9 mouse cellular contexts compared by ENCODE assay signal in genomic region chr4:97647700-97648435, GRCm38 (mm10).
DNase-seq lines count a peak whose midpoint lies in the region; ATAC-seq lines count a peak whose summit lies in the region.
"Had no signal": no experiment of that assay in that cellular context is flagged by ENCODE, and none has a peak within 500 bp of the region (broad histone marks: within the 10 kb centered on the region; RNA-seq: fewer than 3 reads in every experiment).

No protein-coding gene starts in this region.

- peak; percentile 37 for DNase-seq in intestine, embryonic 14.5 days (ENCODE audit: low spot score)
- peak; percentile 90 for DNase-seq in cerebellum, adult 9-11 months
- DNase-seq in heart, postnatal 14 days = peak; percentile 27 to 36
- DNase-seq in limb, embryonic 10.5 days (ENCODE audit: low spot score) = peak; percentile 46
- DNase-seq in lung, postnatal 10 days = no peak
- no peak for DNase-seq in urinary bladder, adult 2 months (ENCODE audit: low spot score)
- DNase-seq in urinary bladder, postnatal 4 days (ENCODE audit: low spot score in 2 of 2) = no peak

- H3K27ac ChIP-seq in intestine, embryonic 14.5 days (ENCODE audit: low read depth) = no peak overlapping the region
- no peak overlapping the region for H3K27ac ChIP-seq in intestine, embryonic 15.5 days
- H3K27ac ChIP-seq in limb, embryonic 10.5 days = peak overlapping the region; percentile 37; the same call in 1 of the 2 replicates
- H3K27ac ChIP-seq: liver, embryonic 14.5 days had no signal

- 0 out of 2 replicates have a peak, but pooled peaks have one; percentile 40 for ATAC-seq in intestine, embryonic 14.5 days (replicated peaks; ENCODE audit: low FRiP score, low TSS enrichment, low read depth)
- ATAC-seq in intestine, embryonic 15.5 days = no peak

- 52% methylated on average over 15 of the region's 15 CpGs for WGBS in intestine, embryonic 14.5 days
- WGBS in intestine, embryonic 15.5 days = 61% methylated on average over 15 of the region's 15 CpGs
- 64% methylated on average over 15 of the region's 15 CpGs for WGBS in limb, embryonic 10.5 days

- H3K9ac ChIP-seq in intestine, embryonic 14.5 days (ENCODE audit: low read length) = no peak overlapping the region
- no peak overlapping the region for H3K9ac ChIP-seq in intestine, embryonic 15.5 days
- H3K9ac ChIP-seq: liver, embryonic 14.5 days had no signal

- intact Hi-C loops in heart, postnatal 14 days (cut with DNase I) = loop anchor here (2.0 kb wide), 1 partner anchor 19 kb away; no protein-coding TSS in a partner anchor

- no peak overlapping the region for H3K4me2 ChIP-seq in intestine, embryonic 14.5 days (ENCODE audit: low read length)
- H3K4me2 ChIP-seq in intestine, embryonic 15.5 days (replicated peaks) = no peak overlapping the region

- no peaks in the 10 kb centered on the region for H3K27me3 ChIP-seq in intestine, embryonic 14.5 days (replicated peaks; ENCODE audit: control insufficient read depth, insufficient read depth, low read length)
- no peaks in the 10 kb centered on the region for H3K27me3 ChIP-seq in intestine, embryonic 15.5 days (replicated peaks)
- no peaks in the 10 kb centered on the region for H3K27me3 ChIP-seq in limb, embryonic 10.5 days (ENCODE audit: low read depth, poor library complexity, severe bottlenecking)

- no peaks in the 10 kb centered on the region for H3K36me3 ChIP-seq in intestine, embryonic 14.5 days (ENCODE audit: control insufficient read depth, insufficient read depth, low read length)
- H3K36me3 ChIP-seq in intestine, embryonic 15.5 days = no peaks in the 10 kb centered on the region
- no peaks in the 10 kb centered on the region for H3K36me3 ChIP-seq in limb, embryonic 10.5 days

- no peak overlapping the region for H3K4me3 ChIP-seq in intestine, embryonic 14.5 days (ENCODE audit: low read depth, low read length)
- no peak overlapping the region for H3K4me3 ChIP-seq in intestine, embryonic 15.5 days (replicated peaks)
- no peak overlapping the region for H3K4me3 ChIP-seq in limb, embryonic 10.5 days

- no peaks in the 10 kb centered on the region for H3K9me3 ChIP-seq in intestine, embryonic 14.5 days (ENCODE audit: control insufficient read depth, low read length)
- no peaks in the 10 kb centered on the region for H3K9me3 ChIP-seq in intestine, embryonic 15.5 days
- no peaks in the 10 kb centered on the region for H3K9me3 ChIP-seq in limb, embryonic 10.5 days (replicated peaks)

- H3K4me1 ChIP-seq in intestine, embryonic 14.5 days (replicated peaks; ENCODE audit: control insufficient read depth, insufficient read depth, low read length) = peaks cover 9% of the 10 kb centered on the region; the same call in 1 of the 2 replicates
- H3K4me1 ChIP-seq in intestine, embryonic 15.5 days (replicated peaks) = peaks cover 10% of the 10 kb centered on the region; the same call in 1 of the 2 replicates
- H3K4me1 ChIP-seq in limb, embryonic 10.5 days = peaks cover 26% of the 10 kb centered on the region

Comparison
In these comparisons a context has a peak if more than half of its experiments do, and no peak if none do; other contexts are left out.
1. DNase-seq: peak in intestine, embryonic 14.5 days (single experiment), cerebellum, adult 9-11 months (single experiment), heart, postnatal 14 days (2 of 2) and limb, embryonic 10.5 days (single experiment); none in lung, postnatal 10 days (single experiment), urinary bladder, adult 2 months (single experiment) and urinary bladder, postnatal 4 days (0 of 2).